Mouse (Mus musculus) bone marrow macrophage, adult 2 months (primary cell): ENCODE measurements at regions not wholly inside any gene's neighbourhood (a gene's known extent, or its start where the extent isn't known, plus 50 kb on each side); places are given as distances from the start of the nearest gene placed in this dataset.

ENCODE experiments used
- CTCF ChIP-seq: IDR thresholded peaks from 2 replicates; pipeline ENCODE4 v1.5.1; 2012; ENCODE audit warnings: low read depth, mild to moderate bottlenecking, low read length, moderate library complexity
- POLR2A ChIP-seq: IDR thresholded peaks from 2 replicates; pipeline ENCODE4 v1.6.1; 2012; ENCODE audit warnings: mild to moderate bottlenecking, low read depth, low read length, borderline replicate concordance

DNA sequence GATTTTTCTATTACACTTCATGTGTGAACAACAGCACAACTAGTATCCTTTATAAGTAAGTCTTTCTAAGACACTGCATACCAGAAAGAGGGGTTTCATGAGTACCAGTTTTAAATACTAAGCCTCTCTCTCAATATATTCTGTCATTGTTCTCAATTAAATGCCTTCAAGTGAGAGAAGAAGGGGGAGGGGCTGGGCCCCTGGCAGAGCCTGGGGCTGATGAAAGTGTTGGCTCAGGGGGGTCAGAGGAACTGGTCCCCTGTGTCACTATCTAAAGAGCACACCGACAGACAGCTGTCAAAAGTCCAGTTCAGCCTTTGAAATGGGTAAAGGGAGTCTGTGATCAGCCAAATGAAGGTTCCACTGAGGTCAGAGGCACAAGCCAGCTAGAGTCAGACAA lies 78.4 kb upstream of the Fyn start:
- TF ChIP-seq POLR2A (no peak), CTCF (no peak)
